ENCODE assay signal across 11 mouse cellular contexts in genomic region chr11:3575238-3575637, GRCm38 (mm10). TPM values are rescaled to one million over a fixed set of nuclear protein-coding genes. Genes with fewer than 3 reads are reported as not detected.
A peak's percentile ranks its signal among the peaks of the same experiment; 100 is the strongest.
DNase-seq lines count a peak whose midpoint lies in the region; ATAC-seq lines count a peak whose summit lies in the region.
"Had no signal": no experiment of that assay in that cellular context is flagged by ENCODE, and none has a peak within 500 bp of the region (broad histone marks: within the 10 kb centered on the region; RNA-seq: fewer than 3 reads in every experiment).

No protein-coding gene starts in this region.

- ATAC-seq in intestine, embryonic 16.5 days = peak; percentile 64
- peak; percentile 64 for ATAC-seq in lung, embryonic 16.5 days (ENCODE audit: low read depth)
- ATAC-seq in megakaryocyte, adult 5-6 weeks (ENCODE audit: poor library complexity, severe bottlenecking) = no peak

- no peak overlapping the region for H3K9ac ChIP-seq in intestine, embryonic 16.5 days (ENCODE audit: low read depth, low read length)
- H3K9ac ChIP-seq in lung, embryonic 16.5 days (ENCODE audit: low read length) = no peak overlapping the region
- H3K9ac ChIP-seq: limb, embryonic 12.5 days had no signal

- H3K36me3 ChIP-seq in intestine, embryonic 16.5 days (ENCODE audit: control insufficient read depth, insufficient read depth, low read length) = no peaks in the 10 kb centered on the region
- H3K36me3 ChIP-seq in lung, embryonic 16.5 days (ENCODE audit: control insufficient read depth, insufficient read depth, low read length) = no peaks in the 10 kb centered on the region
- no peaks in the 10 kb centered on the region for H3K36me3 ChIP-seq in forebrain, embryonic 10.5 days (replicated peaks)
- H3K36me3 ChIP-seq: limb, embryonic 12.5 days had no signal

- H3K4me1 ChIP-seq in brown adipose tissue, adult 24 weeks (ENCODE audit: control insufficient read depth, insufficient read depth, insufficient read length, low read length) = peaks cover 27% of the 10 kb centered on the region; the same call in 1 of the 2 replicates
- H3K4me1 ChIP-seq in intestine, embryonic 16.5 days (ENCODE audit: control insufficient read depth, insufficient read depth, low read length) = peaks cover 21% of the 10 kb centered on the region
- peaks cover 31% of the 10 kb centered on the region for H3K4me1 ChIP-seq in lung, embryonic 16.5 days (replicated peaks; ENCODE audit: control insufficient read depth, insufficient read depth, low read length)
- peaks cover 22% of the 10 kb centered on the region for H3K4me1 ChIP-seq in forebrain, embryonic 10.5 days

- no peak overlapping the region for H3K4me3 ChIP-seq in brown adipose tissue, adult 24 weeks (ENCODE audit: insufficient read depth, low read depth, low read length)
- H3K4me3 ChIP-seq in intestine, embryonic 16.5 days (ENCODE audit: low read length) = no peak overlapping the region
- no peak overlapping the region for H3K4me3 ChIP-seq in lung, embryonic 16.5 days (ENCODE audit: low read length)
- H3K4me3 ChIP-seq in forebrain, embryonic 10.5 days = no peak overlapping the region
- H3K4me3 ChIP-seq: limb, embryonic 12.5 days had no signal

- WGBS in intestine, embryonic 16.5 days = 34% methylated on average over 3 of the region's 3 CpGs
- WGBS in lung, embryonic 16.5 days = 28% methylated on average over 3 of the region's 3 CpGs
- WGBS in forebrain, embryonic 10.5 days = 63% methylated on average over 3 of the region's 3 CpGs

- DNase-seq in adrenal gland, adult (ENCODE audit: inconsistent age in 2 of 2, low spot score in 1 of 2) = peak; percentile 84 to 89
- no peak for DNase-seq in adrenal gland, postnatal 4 days (ENCODE audit: low spot score in 2 of 2)
- no peak for DNase-seq in forebrain, embryonic 10.5 days (ENCODE audit: extremely low spot score, low spot score)
- no peak for DNase-seq in embryo, embryonic 10.5 days (ENCODE audit: low spot score)
- DNase-seq: cerebellum, postnatal 36 days; thymus, postnatal 36 days had no signal

- H3K9me3 ChIP-seq in intestine, embryonic 16.5 days (ENCODE audit: control insufficient read depth, low read length) = no peaks in the 10 kb centered on the region
- H3K9me3 ChIP-seq in lung, embryonic 16.5 days (ENCODE audit: control insufficient read depth, low read length) = no peaks in the 10 kb centered on the region
- no peaks in the 10 kb centered on the region for H3K9me3 ChIP-seq in forebrain, embryonic 10.5 days

- H3K27me3 ChIP-seq in intestine, embryonic 16.5 days (replicated peaks; ENCODE audit: control insufficient read depth, insufficient read depth, low read length) = no peaks in the 10 kb centered on the region
- H3K27me3 ChIP-seq in lung, embryonic 16.5 days (ENCODE audit: control insufficient read depth, insufficient read depth, low read depth, low read length) = no peaks in the 10 kb centered on the region
- H3K27me3 ChIP-seq in forebrain, embryonic 10.5 days (ENCODE audit: poor library complexity, severe bottlenecking) = no peaks in the 10 kb centered on the region
- H3K27me3 ChIP-seq: limb, embryonic 12.5 days had no signal

- peak overlapping the region; percentile 96 for H3K27ac ChIP-seq in brown adipose tissue, adult 24 weeks (replicated peaks; ENCODE audit: low read depth, low read length)
- peak overlapping the region; percentile 71 for H3K27ac ChIP-seq in intestine, embryonic 16.5 days (ENCODE audit: low read length)
- peak overlapping the region; percentile 95 for H3K27ac ChIP-seq in lung, embryonic 16.5 days (ENCODE audit: low read length)
- H3K27ac ChIP-seq in forebrain, embryonic 10.5 days = no peak overlapping the region

- H3K4me2 ChIP-seq in intestine, embryonic 16.5 days (ENCODE audit: low read depth, low read length) = no peak overlapping the region
- no peak overlapping the region for H3K4me2 ChIP-seq in lung, embryonic 16.5 days (ENCODE audit: low read depth, low read length)
- H3K4me2 ChIP-seq: limb, embryonic 12.5 days had no signal

RNA-seq across cellular contexts. Expression of gene Smtn, which starts 34.8 kb away (rescaled TPM):
- 10 to 100 TPM; 72.9 to 75.1 TPM for total RNA-seq in adrenal gland, postnatal 4 days (2021)
- polyA plus RNA-seq in brown adipose tissue, adult 24 weeks (2012; ENCODE audit: insufficient read depth, insufficient read length, missing spikeins) = 12.2 and 21.8 TPM in 2 replicates
- polyA plus RNA-seq in intestine, embryonic 16.5 days (2015; fragmentation: Nextera tagmentation; extraction: Ambion mirVana) = 78.2 and 80.1 TPM in 2 replicates
- 110 and 121 TPM in 2 replicates for polyA plus RNA-seq in lung, embryonic 16.5 days (2015; fragmentation: Nextera tagmentation; extraction: Ambion mirVana)
- 12.2 and 12.5 TPM in 2 replicates for total RNA-seq in megakaryocyte, adult 5-6 weeks (2015)
- total RNA-seq in megakaryocyte, adult 5-6 weeks (2017) = 5.1 and 8.8 TPM in 2 replicates
- 35.1 and 40.2 TPM in 2 replicates for polyA plus RNA-seq in forebrain, embryonic 10.5 days (2016; fragmentation: Nextera tagmentation; extraction: Ambion mirVana)

Comparison
In these comparisons a context has a peak if more than half of its experiments do, and no peak if none do; other contexts are left out.
1. DNase-seq: peak in adrenal gland, adult (2 of 2); none in adrenal gland, postnatal 4 days (0 of 2), forebrain, embryonic 10.5 days (single experiment) and embryo, embryonic 10.5 days (single experiment).